ENCODE assay signal across 18 mouse cellular contexts in the genomic region with DNA sequence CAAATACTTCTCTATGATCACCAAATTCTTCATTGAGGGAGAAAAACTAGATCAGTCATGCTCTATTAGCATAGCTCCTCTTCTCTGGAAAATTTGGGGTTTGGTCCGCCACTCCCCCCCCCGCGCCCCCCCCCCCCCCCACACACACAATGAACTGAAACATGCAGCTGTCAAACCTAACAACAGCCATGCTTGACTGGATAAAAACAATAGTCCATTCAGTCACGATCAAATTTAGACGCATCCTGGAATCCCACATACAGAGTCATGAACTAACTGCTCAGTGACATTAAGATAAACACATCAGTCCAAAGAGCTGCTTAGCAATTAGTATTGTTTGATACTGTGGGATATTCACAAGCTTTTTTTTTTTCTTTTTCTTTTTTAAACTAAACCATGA. TPM values are rescaled to one million over a fixed set of nuclear protein-coding genes. Genes with fewer than 3 reads are reported as not detected.
DNase-seq lines count a peak whose midpoint lies in the region; ATAC-seq and TF ChIP-seq lines count a peak whose summit lies in the region.
"Had no signal": no experiment of that assay in that cellular context is flagged by ENCODE, and none has a peak within 500 bp of the region (broad histone marks: within the 10 kb centered on the region; RNA-seq: fewer than 3 reads in every experiment).

No protein-coding gene starts in this region.

- no peak overlapping the region for H3K9ac ChIP-seq in midbrain, postnatal 0 days (replicated peaks; ENCODE audit: low read length, poor library complexity, severe bottlenecking)
- H3K9ac ChIP-seq in midbrain, embryonic 16.5 days (ENCODE audit: low read depth, low read length): no peak overlapping the region
- no peak overlapping the region for H3K9ac ChIP-seq in forebrain, postnatal 0 days
- H3K9ac ChIP-seq: embryonic facial prominence, embryonic 15.5 days; heart, embryonic 13.5 days; lung, embryonic 14.5 days had no signal

- H3K27me3 ChIP-seq in midbrain, postnatal 0 days (ENCODE audit: insufficient read depth, low read length): no peaks in the 10 kb centered on the region
- H3K27me3 ChIP-seq in midbrain, embryonic 16.5 days (ENCODE audit: control insufficient read depth, insufficient read depth, low read depth, low read length): no peaks in the 10 kb centered on the region
- H3K27me3 ChIP-seq in forebrain, postnatal 0 days (ENCODE audit: insufficient read depth, low read length): no peaks in the 10 kb centered on the region
- H3K27me3 ChIP-seq: embryonic facial prominence, embryonic 15.5 days; heart, embryonic 13.5 days had no signal

- ATAC-seq in midbrain, postnatal 0 days (ENCODE audit: low FRiP score): no peak
- no peak for ATAC-seq in midbrain, embryonic 16.5 days
- ATAC-seq in forebrain, postnatal 0 days: peak; percentile 23; the same call in 1 of the 2 replicates
- ATAC-seq in megakaryocyte, adult 5-6 weeks (ENCODE audit: poor library complexity, severe bottlenecking): no peak

- H3K4me2 ChIP-seq in midbrain, postnatal 0 days (ENCODE audit: low read depth, low read length, poor library complexity, severe bottlenecking): no peak overlapping the region
- H3K4me2 ChIP-seq in midbrain, embryonic 16.5 days (ENCODE audit: low read length): no peak overlapping the region
- H3K4me2 ChIP-seq in forebrain, postnatal 0 days (ENCODE audit: low read depth): no peak overlapping the region
- H3K4me2 ChIP-seq: embryonic facial prominence, embryonic 15.5 days; heart, embryonic 13.5 days; liver, embryonic 11.5 days; lung, embryonic 14.5 days had no signal

- no peak overlapping the region for H3K4me3 ChIP-seq in midbrain, postnatal 0 days (ENCODE audit: low read depth, low read length)
- H3K4me3 ChIP-seq in midbrain, embryonic 16.5 days (ENCODE audit: low read depth, low read length): no peak overlapping the region
- no peak overlapping the region for H3K4me3 ChIP-seq in forebrain, postnatal 0 days (ENCODE audit: low read depth, low read length)
- H3K4me3 ChIP-seq: embryonic facial prominence, embryonic 15.5 days; heart, embryonic 13.5 days had no signal

- no peak overlapping the region for H3K27ac ChIP-seq in midbrain, postnatal 0 days (ENCODE audit: low read depth, low read length)
- no peak overlapping the region for H3K27ac ChIP-seq in midbrain, embryonic 16.5 days (ENCODE audit: low read length)
- H3K27ac ChIP-seq in forebrain, postnatal 0 days (ENCODE audit: low read depth, low read length): no peak overlapping the region
- H3K27ac ChIP-seq: embryonic facial prominence, embryonic 15.5 days; heart, embryonic 13.5 days had no signal

- DNase-seq in midbrain, postnatal 0 days (ENCODE audit: low spot score): peak; percentile 54
- DNase-seq in embryo, embryonic 11 days: peak; percentile 29
- DNase-seq in forebrain, postnatal 0 days: no peak
- DNase-seq in retina, postnatal 1 day: peak; percentile 98
- no peak for DNase-seq in cerebellum, postnatal 4 days (ENCODE audit: low spot score in 2 of 2)
- DNase-seq: cerebellum, postnatal 10 days; kidney, adult 8-10 months; kidney, postnatal 36 days; layer of hippocampus, postnatal 36 days; left cerebral cortex, postnatal 4 days; lung, embryonic 14.5 days; thymus, postnatal 25 days had no signal

- WGBS in midbrain, postnatal 0 days: 15% methylated on average over 4 of the region's 5 CpGs
- WGBS in midbrain, embryonic 16.5 days: 26% methylated on average over 5 of the region's 5 CpGs
- WGBS in forebrain, postnatal 0 days: 28% methylated on average over 5 of the region's 5 CpGs

- H3K36me3 ChIP-seq in midbrain, postnatal 0 days (ENCODE audit: insufficient read depth, low read length): no peaks in the 10 kb centered on the region
- no peaks in the 10 kb centered on the region for H3K36me3 ChIP-seq in midbrain, embryonic 16.5 days (ENCODE audit: control insufficient read depth, insufficient read depth, low read length)
- H3K36me3 ChIP-seq in forebrain, postnatal 0 days (ENCODE audit: insufficient read depth): no peaks in the 10 kb centered on the region
- H3K36me3 ChIP-seq: embryonic facial prominence, embryonic 15.5 days; G1E; heart, embryonic 13.5 days had no signal

- H3K4me1 ChIP-seq in midbrain, postnatal 0 days (ENCODE audit: insufficient read depth, low read length): no peaks in the 10 kb centered on the region
- H3K4me1 ChIP-seq in midbrain, embryonic 16.5 days (ENCODE audit: control insufficient read depth, insufficient read depth, low read length): no peaks in the 10 kb centered on the region; the same call in 1 of the 2 replicates
- H3K4me1 ChIP-seq in forebrain, postnatal 0 days (ENCODE audit: insufficient read depth): no peaks in the 10 kb centered on the region
- H3K4me1 ChIP-seq: embryonic facial prominence, embryonic 15.5 days; heart, embryonic 13.5 days had no signal

- no peaks in the 10 kb centered on the region for H3K9me3 ChIP-seq in midbrain, postnatal 0 days (ENCODE audit: low read length)
- H3K9me3 ChIP-seq in midbrain, embryonic 16.5 days (replicated peaks; ENCODE audit: control insufficient read depth, low read length, poor library complexity, severe bottlenecking): no peaks in the 10 kb centered on the region
- H3K9me3 ChIP-seq in forebrain, postnatal 0 days (ENCODE audit: low read length): no peaks in the 10 kb centered on the region
- H3K9me3 ChIP-seq: embryonic facial prominence, embryonic 15.5 days; G1E; heart, embryonic 13.5 days had no signal

- no peak for TF ChIP-seq CTCF in midbrain, postnatal 0 days (IDR thresholded peaks at IDR 0.05)
- no peak for TF ChIP-seq CTCF in forebrain, postnatal 0 days (IDR thresholded peaks at IDR 0.05; ENCODE audit: low read depth)

RNA-seq across cellular contexts. Expression of gene Rgs2, which starts 14.2 kb away (rescaled TPM):
- total RNA-seq in midbrain, postnatal 0 days (2014; rRNA removed): 26.4 and 34.4 TPM in 2 replicates
- 83.3 and 85.2 TPM in 2 replicates for polyA plus RNA-seq in midbrain, postnatal 0 days (2015; fragmentation: Nextera tagmentation; extraction: Ambion mirVana)
- polyA plus RNA-seq in midbrain, embryonic 16.5 days (2015; fragmentation: Nextera tagmentation; extraction: Ambion mirVana): 133 and 147 TPM in 2 replicates
- total RNA-seq in forebrain, postnatal 0 days (2014; rRNA removed): 45.1 and 60.7 TPM in 2 replicates
- 71.8 and 85.9 TPM in 2 replicates for polyA plus RNA-seq in forebrain, postnatal 0 days (2015; fragmentation: Nextera tagmentation; extraction: Ambion mirVana)
- total RNA-seq in megakaryocyte, adult 5-6 weeks (2015): 474 and 499 TPM in 2 replicates
- 300 and 347 TPM in 2 replicates for total RNA-seq in megakaryocyte, adult 5-6 weeks (2017)

Comparison
In these comparisons a context has a peak if more than half of its experiments do, and no peak if none do; other contexts are left out.
1. DNase-seq: peak in midbrain, postnatal 0 days (single experiment), embryo, embryonic 11 days (single experiment) and retina, postnatal 1 day (single experiment); none in forebrain, postnatal 0 days (single experiment) and cerebellum, postnatal 4 days (0 of 2).